Mouse (Mus musculus) testis, adult 2 months (tissue): ENCODE data around the gene Ankrd39. TPM values are rescaled to one million over a fixed set of nuclear protein-coding genes. Genes with fewer than 3 reads are reported as not detected.

Experiments used
- H3K27ac ChIP-seq: fragments of 200-500 bp; 2 replicates; pipeline ENCODE4 v1.5.1; 2012; ENCODE audit warnings: low read depth, low read length; ENCODE audit not compliant: control insufficient read depth, insufficient read depth
- H3K27me3 ChIP-seq: fragments of 200-500 bp; 2 replicates; pipeline ENCODE4 v1.6.1; 2012; ENCODE audit warnings: mild to moderate bottlenecking, low read length, moderate library complexity; ENCODE audit not compliant: control insufficient read depth, insufficient read depth
- H3K36me3 ChIP-seq: fragments of 200-500 bp; 2 replicates; pipeline ENCODE4 v1.6.1; 2012; ENCODE audit warnings: mild to moderate bottlenecking, low read length; ENCODE audit not compliant: control insufficient read depth, insufficient read depth
- H3K4me1 ChIP-seq: fragments of 200-500 bp; 2 replicates; pipeline ENCODE4 v1.6.1; 2012; ENCODE audit warnings: low read length; ENCODE audit not compliant: control insufficient read depth, insufficient read depth
- H3K4me3 ChIP-seq: fragments of 200-500 bp; 2 replicates; pipeline ENCODE4 v1.5.1; 2012; ENCODE audit warnings: low read depth, mild to moderate bottlenecking, low read length, moderate library complexity, mixed read lengths; ENCODE audit not compliant: control insufficient read depth
- CTCF ChIP-seq: fragments of 200-500 bp; IDR thresholded peaks from 2 replicates; pipeline ENCODE4 v1.5.1; 2012; ENCODE audit warnings: low read depth, mild to moderate bottlenecking, inconsistent platforms, low read length, moderate library complexity; ENCODE audit not compliant: control insufficient read depth, insufficient read depth, insufficient replicate concordance
- POLR2A ChIP-seq: fragments of 200-500 bp; IDR thresholded peaks from 2 replicates; pipeline ENCODE4 v1.6.1; 2012; ENCODE audit warnings: low read depth, mild to moderate bottlenecking, inconsistent platforms, low read length, moderate library complexity; ENCODE audit not compliant: control insufficient read depth
- polyA plus RNA-seq: library from polyadenylated mRNA; depleted of rRNA; stranded (reverse); fragments of >200 nt; gene quantifications from 2 replicates; pipeline ENCODE4 v1.2.3, GENCODE M21; 2012

Ankrd39 gene
- polyA plus RNA-seq, 1 experiment, result 13.7 TPM

- H3K27ac ChIP-seq, result no peak overlapping the region
Observed at GRCm38 (mm10) chr1:36535477-36536396, 11.5 kb downstream of the Ankrd39 start.

GRCm38 (mm10) chr1:36534595-36535058, 12.6 kb downstream of the Ankrd39 start:
- H3K36me3 ChIP-seq, result no peaks in the 10 kb centered on the region
- no peak overlapping the region for H3K27ac ChIP-seq
- no peak overlapping the region for H3K4me3 ChIP-seq
- H3K27me3 ChIP-seq, result no peaks in the 10 kb centered on the region
- H3K4me1 ChIP-seq, result peaks cover 2% of the 10 kb centered on the region; the same call in 1 of the 2 replicates
- TF ChIP-seq POLR2A (0 out of 2 replicates have a peak, but pooled peaks have one; percentile 9), CTCF (no peak)

More at GRCm38 (mm10) chr1:36535477-36536396, 11.5 kb downstream of the Ankrd39 start:
- Histone ChIP-seq H3K27me3 (no peaks in the 10 kb centered on the region), H3K36me3 (no peaks in the 10 kb centered on the region; the same call in 1 of the 2 replicates), H3K4me1 (peaks cover 6% of the 10 kb centered on the region; the same call in 1 of the 2 replicates), H3K4me3 (no peak overlapping the region)
- no peak for TF ChIP-seq POLR2A
- no peak for TF ChIP-seq CTCF

GRCm38 (mm10) chr1:36533546-36533945, 13.7 kb downstream of the Ankrd39 start:
- Histone ChIP-seq H3K4me3 (no peak overlapping the region), H3K27me3 (no peaks in the 10 kb centered on the region), H3K4me1 (peaks cover 2% of the 10 kb centered on the region; the same call in 1 of the 2 replicates), H3K27ac (no peak overlapping the region), H3K36me3 (no peaks in the 10 kb centered on the region)
- TF ChIP-seq CTCF (no peak), POLR2A (no peak)

GRCm38 (mm10) chr1:36531461-36531860, 15.8 kb downstream of the Ankrd39 start:
- Histone ChIP-seq H3K4me3 (no peak overlapping the region), H3K36me3 (no peaks in the 10 kb centered on the region), H3K27me3 (no peaks in the 10 kb centered on the region), H3K4me1 (peaks cover 2% of the 10 kb centered on the region; the same call in 1 of the 2 replicates), H3K27ac (no peak overlapping the region)
- TF ChIP-seq POLR2A, result no peak
- no peak for TF ChIP-seq CTCF

- Histone ChIP-seq H3K4me3 (no peak overlapping the region), H3K27ac (no peak overlapping the region), H3K27me3 (no peaks in the 10 kb centered on the region), H3K4me1 (peaks cover 2% of the 10 kb centered on the region; the same call in 1 of the 2 replicates), H3K36me3 (no peaks in the 10 kb centered on the region)
- TF ChIP-seq POLR2A (no peak), CTCF (no peak)
Observed at GRCm38 (mm10) chr1:36530962-36531361, 16.3 kb downstream of the Ankrd39 start.

GRCm38 (mm10) chr1:36530485-36530884, 16.8 kb downstream of the Ankrd39 start:
- Histone ChIP-seq H3K4me3 (no peak overlapping the region), H3K4me1 (peaks cover 2% of the 10 kb centered on the region; the same call in 1 of the 2 replicates), H3K36me3 (no peaks in the 10 kb centered on the region), H3K27ac (no peak overlapping the region), H3K27me3 (no peaks in the 10 kb centered on the region)
- no peak for TF ChIP-seq CTCF
- TF ChIP-seq POLR2A, result no peak

- Histone ChIP-seq H3K36me3 (peaks cover 2% of the 10 kb centered on the region; the same call in 1 of the 2 replicates), H3K27ac (no peak overlapping the region), H3K4me3 (no peak overlapping the region), H3K27me3 (no peaks in the 10 kb centered on the region), H3K4me1 (peaks cover 2% of the 10 kb centered on the region; the same call in 1 of the 2 replicates)
- TF ChIP-seq POLR2A (no peak), CTCF (no peak)
Observed at GRCm38 (mm10) chr1:36529875-36530274, 17.4 kb downstream of the Ankrd39 start.
